Mouse (Mus musculus) left cerebral cortex, adult 8-10 months (tissue): ENCODE data around the gene Cdc42ep4. TPM values are rescaled to one million over a fixed set of nuclear protein-coding genes. Genes with fewer than 3 reads are reported as not detected.

ENCODE experiments used
- DNase-seq, 2 experiments: peaks; one replicate each; pipeline ENCODE4 v3.0.0; 2022; ENCODE audit warnings: low spot score in 2 of 2
- total RNA-seq, 4 experiments: library from RNA; stranded (reverse); gene quantifications; 2 replicates each; pipeline ENCODE4 v1.2.4; 2022

The Cdc42ep4 gene
- total RNA-seq, 4 experiments from 2014 or later, result 30.5 to 32.6 (median 31.8) TPM

DNA sequence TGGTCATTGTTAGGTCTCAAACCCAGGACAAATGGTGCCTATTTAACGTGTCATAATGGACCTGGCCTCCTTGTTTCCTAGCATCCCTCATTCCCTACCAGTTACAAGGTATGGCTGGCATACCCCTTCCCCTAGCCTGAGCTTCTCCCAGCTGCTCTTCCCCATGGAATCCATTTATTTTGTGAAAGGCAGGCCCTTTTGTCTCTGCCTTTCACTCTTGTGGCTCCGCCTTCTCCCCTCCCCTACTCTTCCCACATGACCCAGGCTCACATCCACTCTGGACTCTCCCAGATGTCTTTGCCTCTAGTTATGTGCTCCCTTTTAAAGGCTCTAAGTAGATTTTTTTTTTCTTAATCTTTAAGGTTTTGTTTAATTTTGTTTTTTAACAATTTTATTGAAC, 64.7 kb downstream of the Cdc42ep4 start:
- no peak for DNase-seq

DNA sequence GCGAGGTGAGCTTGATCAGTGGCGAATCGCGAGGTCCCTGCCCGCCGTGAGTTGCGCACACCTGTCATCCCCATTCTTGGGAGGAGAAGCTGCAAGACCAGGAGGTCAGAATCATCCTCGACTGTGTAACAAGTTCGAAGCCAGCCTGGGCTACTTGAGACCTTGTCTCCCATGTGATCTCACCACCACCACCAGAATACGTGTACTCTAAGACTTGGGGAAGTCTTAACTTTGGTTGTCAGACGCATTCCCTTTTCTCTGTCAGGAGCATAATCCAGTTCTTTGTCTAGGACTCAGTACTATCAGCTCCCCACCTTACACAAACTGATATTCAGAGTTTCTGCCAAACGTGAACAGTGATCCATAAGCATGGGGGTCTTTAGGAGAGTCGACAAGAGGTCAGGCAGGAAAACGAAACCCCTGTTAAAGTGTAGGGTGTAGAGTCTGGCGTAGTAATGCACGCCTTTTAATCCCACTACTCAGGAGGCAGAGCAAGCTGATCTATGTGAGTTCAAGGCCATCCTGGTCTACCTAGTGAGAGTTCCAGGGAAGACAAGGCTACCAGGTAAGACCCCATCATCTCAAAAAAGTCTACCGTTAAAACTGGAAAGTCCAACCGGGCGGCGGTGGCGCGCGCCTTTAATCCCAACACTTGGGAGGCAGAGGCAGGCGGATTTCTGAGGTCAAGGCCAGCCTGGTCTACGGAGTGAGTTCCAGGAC, 66.8 kb downstream of the Cdc42ep4 start:
- DNase-seq, result no peak

DNA sequence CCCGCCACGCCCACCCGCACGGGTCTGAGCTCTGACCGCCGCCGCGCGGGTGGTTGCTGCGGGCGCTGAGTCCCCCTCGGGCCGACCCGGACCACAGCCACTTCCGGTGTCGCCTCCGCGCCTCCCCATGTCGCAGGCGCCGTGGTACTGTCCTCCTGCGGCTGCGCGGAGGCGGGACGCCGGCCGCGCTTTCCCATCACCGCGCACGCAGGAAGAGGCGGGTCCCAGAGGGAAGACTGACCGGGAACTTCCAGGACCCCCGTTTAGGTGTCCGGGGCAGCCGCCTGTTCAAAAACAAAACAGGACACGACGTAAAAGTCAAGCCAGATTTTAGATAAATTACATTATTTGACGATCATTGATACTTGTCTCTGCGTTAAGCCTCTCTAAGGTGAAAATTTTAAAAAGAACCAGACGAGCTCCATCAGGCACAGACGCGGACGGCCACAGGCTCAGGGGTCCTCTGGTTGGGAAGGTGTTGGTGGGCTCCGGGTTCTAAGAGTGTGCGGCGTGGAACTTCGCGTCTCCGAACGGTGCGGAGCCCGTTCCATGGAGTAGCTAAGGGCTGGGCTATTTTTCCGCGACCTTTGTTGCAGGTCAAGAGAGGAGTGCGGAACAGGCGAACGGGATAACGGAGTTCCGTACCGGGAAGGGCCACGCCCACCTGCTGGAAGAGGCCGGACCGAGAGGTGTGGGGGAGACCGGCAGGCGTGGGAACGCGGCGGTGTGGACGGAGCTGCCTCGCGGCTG, 67.5 kb downstream of the Cdc42ep4 start, which contains the start of the genes Fam104a and D11Wsu47e:
Fam104a (minus strand) TSS at position 199 of the 750 bp plus-strand sequence.
D11Wsu47e (plus strand) TSS at position 456 of the 750 bp plus-strand sequence.
- peak; percentile 94 to 97 for DNase-seq

DNA sequence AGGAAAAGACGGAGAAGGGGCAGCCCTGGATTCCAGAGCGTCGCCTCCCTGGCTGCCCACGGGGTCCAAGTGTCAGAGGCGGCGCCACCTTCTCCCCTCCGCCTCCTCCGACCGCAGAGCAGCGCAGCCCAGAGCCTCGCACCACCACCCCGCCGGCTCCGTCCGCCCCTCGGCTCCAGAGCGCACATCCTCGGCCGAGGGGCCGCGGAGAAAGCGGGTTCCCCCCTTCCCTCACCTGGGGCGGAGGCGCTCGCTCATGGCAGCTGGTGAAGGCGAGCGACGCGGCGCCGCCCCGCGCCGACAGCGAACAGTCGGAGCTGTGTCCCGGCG, 68.1 kb downstream of the Cdc42ep4 start:
- DNase-seq, result no peak

DNA sequence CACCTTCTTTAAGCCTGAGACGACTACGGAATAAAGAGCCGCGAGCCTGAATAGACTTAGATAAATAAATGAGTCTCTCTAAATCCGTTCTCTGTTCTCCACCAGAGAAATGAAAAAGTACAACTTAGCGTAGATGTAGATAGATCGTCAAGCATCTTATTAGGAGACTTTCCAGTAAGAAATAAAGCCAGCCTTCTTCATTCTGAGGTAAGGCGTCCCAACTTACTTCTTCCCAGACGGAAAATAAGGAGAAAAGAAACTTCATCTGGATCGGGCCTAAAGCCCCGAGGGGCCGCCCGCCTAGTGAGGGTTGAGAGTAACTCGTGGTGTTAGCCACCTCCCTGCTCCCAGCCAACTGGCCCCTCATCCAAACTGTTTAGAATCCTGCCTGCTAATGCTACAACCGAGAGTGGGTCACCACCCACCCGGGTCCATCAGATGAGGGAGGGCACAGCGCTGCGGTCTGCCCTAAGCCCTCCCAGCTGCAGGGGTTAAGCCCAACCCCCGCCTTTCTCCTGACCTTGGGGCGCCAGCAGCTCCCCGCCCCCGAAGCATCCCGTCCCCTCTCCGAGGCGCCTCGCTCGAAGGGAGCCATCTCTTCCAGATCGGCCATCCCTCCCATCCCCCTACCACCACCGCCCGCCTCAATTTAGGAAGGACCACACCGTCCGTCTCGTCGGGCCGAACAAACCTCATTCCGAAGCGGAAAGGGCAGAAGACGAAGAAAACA, 68.6 kb downstream of the Cdc42ep4 start:
- peak in 1 of 2 experiments; percentile 42 for DNase-seq

DNA sequence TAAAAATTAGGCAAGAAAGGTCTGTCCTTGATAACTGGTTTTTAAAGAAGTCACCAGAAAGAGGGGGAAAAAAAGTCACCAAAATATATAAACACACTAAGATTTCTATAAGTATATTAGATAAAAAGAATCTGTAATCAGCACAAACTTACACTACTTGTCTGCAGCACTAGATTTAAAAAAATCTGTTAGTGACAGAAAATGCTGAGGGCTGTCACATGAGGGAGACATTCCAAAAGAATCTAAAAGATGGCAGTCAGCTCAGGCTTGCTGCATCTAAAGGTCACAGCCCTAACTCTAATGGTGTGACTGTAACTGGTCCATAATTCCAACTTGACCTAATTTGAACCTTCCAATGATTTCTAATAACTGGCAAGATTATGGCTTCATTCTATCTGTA, 69.7 kb downstream of the Cdc42ep4 start:
- DNase-seq, result no peak

DNA sequence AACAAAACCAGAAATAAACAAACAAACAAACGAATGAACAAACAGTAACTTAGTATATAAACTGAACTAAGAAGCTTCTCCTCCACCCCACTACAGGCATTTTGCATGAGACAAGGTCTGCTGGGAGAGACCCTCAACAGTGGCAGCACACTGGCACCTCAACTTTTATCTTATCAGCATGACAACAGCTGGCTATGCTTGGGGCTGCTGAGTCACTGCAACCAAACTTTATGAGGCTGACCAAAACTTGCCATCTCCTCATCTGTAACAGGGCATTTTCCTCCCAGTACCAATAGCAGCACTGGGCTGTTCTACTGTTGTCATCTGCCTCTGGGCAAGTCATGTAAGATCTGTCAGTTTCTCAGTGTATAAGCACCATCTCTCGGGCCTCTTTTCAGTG, 70.7 kb downstream of the Cdc42ep4 start:
- DNase-seq, result no peak

DNA sequence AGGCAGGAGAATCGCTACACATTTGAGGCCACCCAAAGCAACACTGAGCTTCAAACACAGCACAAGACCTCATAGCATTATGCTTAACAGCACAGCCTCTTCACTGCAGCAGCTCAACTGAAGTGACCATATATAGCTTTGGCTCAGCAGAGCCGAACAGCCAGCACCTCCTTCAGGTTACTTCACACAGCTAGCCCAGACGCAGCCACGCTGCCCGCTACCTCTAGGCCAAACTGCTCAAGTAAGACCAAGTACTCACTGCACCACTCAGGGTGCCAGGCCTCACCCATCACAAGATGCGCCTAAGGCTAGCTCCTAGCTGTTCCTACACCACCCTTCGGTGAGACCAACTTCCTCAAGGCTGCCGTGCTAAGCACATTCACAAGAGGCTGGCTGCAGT, 73.3 kb downstream of the Cdc42ep4 start:
- no peak for DNase-seq

DNA sequence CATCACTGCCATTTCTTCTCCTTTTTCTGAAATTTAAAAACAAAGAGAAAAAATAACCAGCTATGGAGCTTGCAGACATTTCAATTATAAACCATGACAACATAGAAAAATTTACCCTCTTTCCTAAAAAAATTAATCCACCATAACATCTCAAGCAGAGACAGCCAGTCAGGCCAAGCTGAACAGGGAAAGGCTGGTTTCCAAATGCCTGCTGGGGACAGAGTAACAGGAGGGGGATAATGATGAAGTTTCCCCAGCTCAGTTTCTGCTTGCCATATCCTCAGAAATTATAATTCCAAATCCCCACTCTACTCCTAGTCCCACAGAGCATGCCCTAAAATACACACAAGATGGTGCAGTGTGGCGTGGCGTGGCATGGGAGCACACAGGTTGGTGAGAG, 74.3 kb downstream of the Cdc42ep4 start:
- DNase-seq, result no peak

Other genes starting within 250 kb of the Cdc42ep4 start
- gene Sstr2, start 132.5 kb downstream of the Cdc42ep4 start, total RNA-seq, result 10 to 100 TPM; 26.8 to 31.0 (median 29.2) TPM
- gene Cog1, start 102.7 kb downstream of the Cdc42ep4 start, total RNA-seq, result 10 to 100 TPM; 42.7 to 51.9 (median 47.0) TPM
- gene Slc39a11, start 101.8 kb downstream of the Cdc42ep4 start, total RNA-seq, result 10 to 100 TPM; 14.6 to 16.7 (median 16.2) TPM
- 10 to 100 TPM; 27.9 to 31.5 (median 29.3) TPM for gene Fam104a, start 67.7 kb downstream of the Cdc42ep4 start, total RNA-seq
- gene D11Wsu47e, start 67.5 kb downstream of the Cdc42ep4 start, total RNA-seq, result 10 to 100 TPM; 11.4 to 15.4 (median 12.8) TPM
- under 1 TPM in 2 of 4 experiments, not detected in 2; 0.35 to 0.76 TPM for gene Cpsf4l, start 41.9 kb downstream of the Cdc42ep4 start, total RNA-seq